Mouse (Mus musculus): ENCODE measurements around the gene Gm28230. TPM values are rescaled to one million over a fixed set of nuclear protein-coding genes. Genes with fewer than 3 reads are reported as not detected.
A peak's percentile ranks its signal among the peaks of the same experiment; 100 is the strongest.

Gene Gm28230
- polyA plus RNA-seq (2015; fragmentation: Nextera tagmentation; extraction: Ambion mirVana): 0.55 and 0.73 TPM in 2 replicates

DNA sequence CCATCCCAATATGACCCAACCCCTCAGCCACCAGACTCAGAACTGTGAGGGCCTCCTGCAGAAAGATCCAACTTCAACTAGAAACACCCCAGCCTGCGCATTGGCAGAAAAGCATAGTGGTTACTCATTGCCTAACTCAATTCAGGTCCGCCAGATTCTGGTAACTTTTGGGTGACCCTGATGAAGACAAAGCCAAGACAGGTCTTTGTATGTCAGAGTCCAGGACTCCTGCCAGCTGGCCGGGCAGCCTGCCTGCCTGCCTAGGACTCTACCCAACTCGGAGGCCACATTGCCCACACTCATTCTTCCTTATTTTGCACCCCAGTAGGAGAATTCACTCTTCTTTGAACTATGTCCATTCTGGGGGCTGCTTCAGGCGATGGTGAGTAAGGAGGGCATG, at the start of gene Gm28230:
Gm28230 (plus strand) TSS at position 178 of the 400 bp plus-strand sequence.
- H3K27me3 ChIP-seq (replicated peaks): peaks cover 73% of the 10 kb centered on the region

DNA sequence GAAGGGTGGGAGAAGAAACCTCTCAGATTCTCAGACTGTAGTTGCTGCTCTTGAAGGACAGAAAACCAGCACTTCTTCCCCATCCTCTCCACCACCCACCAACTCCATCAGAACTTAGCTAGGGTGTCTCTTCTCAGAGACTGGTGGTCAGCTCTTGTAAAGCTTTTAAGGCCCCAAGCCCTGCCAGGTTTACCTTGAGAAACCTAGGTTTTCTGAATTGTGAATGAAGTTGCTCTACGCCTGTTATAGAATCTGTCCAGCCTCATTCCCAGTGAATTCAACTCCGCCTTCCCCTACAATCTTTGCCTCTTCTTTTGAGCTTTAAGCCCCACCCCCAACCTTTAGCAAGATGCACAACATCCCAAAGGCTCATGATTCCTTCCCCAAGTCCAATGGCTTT, 49.4 kb upstream of the Gm28230 start:
- H3K36me3 ChIP-seq: no peaks in the 10 kb centered on the region
- 27% methylated on average over 2 of the region's 2 CpGs for WGBS
- H3K4me2 ChIP-seq (replicated peaks): no peak overlapping the region
- H3K27me3 ChIP-seq (replicated peaks): peaks cover 97% of the 10 kb centered on the region
- H3K4me3 ChIP-seq (replicated peaks): no peak overlapping the region
- H3K27ac ChIP-seq: no peak overlapping the region
- no peak for ATAC-seq
- H3K9ac ChIP-seq: no peak overlapping the region
- H3K4me1 ChIP-seq (replicated peaks): peaks cover 12% of the 10 kb centered on the region
- no peaks in the 10 kb centered on the region for H3K9me3 ChIP-seq

More for the DNA sequence above, at the start of gene Gm28230:
- H3K9me3 ChIP-seq: no peaks in the 10 kb centered on the region
- 50% methylated on average over 5 of the region's 5 CpGs for WGBS
- H3K36me3 ChIP-seq: no peaks in the 10 kb centered on the region
- ATAC-seq: no peak
- H3K9ac ChIP-seq: peak within 1 kb of the TSS; percentile 37
- peaks cover 22% of the 10 kb centered on the region for H3K4me1 ChIP-seq (replicated peaks)
- peak within 1 kb of the TSS; percentile 40; the same call in 1 of the 2 replicates for H3K27ac ChIP-seq
- peak within 1 kb of the TSS; percentile 50 for H3K4me2 ChIP-seq (replicated peaks)
- H3K4me3 ChIP-seq (replicated peaks): peak within 1 kb of the TSS; percentile 32

DNA sequence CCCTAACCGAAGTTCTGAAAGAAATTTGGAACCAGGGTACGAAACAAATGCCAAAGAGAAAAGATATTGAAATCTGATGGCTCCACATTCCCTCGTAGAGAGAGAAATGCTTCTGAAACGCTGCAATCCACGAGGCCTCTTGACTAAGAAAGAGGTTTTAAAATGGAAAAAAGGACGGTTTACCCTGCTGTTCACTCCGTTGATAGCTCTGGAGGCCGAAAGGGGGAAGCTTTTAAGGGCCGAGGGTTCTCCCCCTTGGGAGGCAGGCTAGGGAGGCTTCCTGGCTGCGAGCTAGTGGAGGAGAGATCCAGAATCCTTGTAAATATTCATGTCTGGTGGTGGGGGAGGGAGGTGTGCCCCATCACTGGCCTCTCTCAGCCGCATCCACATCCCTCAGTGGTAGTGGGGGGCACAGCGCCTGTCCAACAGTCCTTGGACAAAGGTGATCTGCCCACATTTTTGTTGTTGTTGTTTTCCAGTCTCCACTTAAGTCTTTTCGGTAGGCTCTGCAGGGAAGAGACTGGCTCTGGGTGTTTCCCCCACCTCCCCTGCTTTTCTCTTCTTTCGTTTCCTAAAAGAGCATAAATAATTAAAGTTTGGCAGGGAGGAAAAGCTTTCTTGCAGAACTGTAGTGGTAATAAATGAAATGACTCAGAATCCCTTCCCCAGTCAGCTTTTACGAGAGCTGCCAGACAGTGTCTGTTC, 47.5 kb upstream of the Gm28230 start, which contains the start of gene Hoxd11:
Hoxd11 (plus strand) TSS at position 667 of the 705 bp plus-strand sequence.
- Histone ChIP-seq H3K27me3 (replicated peaks) (peaks cover 99% of the 10 kb centered on the region), H3K4me1 (replicated peaks) (peaks cover 17% of the 10 kb centered on the region), H3K9ac (no peak within 1 kb of the TSS), H3K4me2 (replicated peaks) (peak within 1 kb of the TSS; percentile 38), H3K36me3 (no peaks in the 10 kb centered on the region), H3K4me3 (replicated peaks) (peak within 1 kb of the TSS; percentile 16), H3K9me3 (no peaks in the 10 kb centered on the region), H3K27ac (0 out of 2 replicates have a peak within 1 kb of the TSS, but pooled peaks have one; percentile 11)
- no peak for ATAC-seq
- WGBS: 3% methylated on average over 15 of the region's 15 CpGs

DNA sequence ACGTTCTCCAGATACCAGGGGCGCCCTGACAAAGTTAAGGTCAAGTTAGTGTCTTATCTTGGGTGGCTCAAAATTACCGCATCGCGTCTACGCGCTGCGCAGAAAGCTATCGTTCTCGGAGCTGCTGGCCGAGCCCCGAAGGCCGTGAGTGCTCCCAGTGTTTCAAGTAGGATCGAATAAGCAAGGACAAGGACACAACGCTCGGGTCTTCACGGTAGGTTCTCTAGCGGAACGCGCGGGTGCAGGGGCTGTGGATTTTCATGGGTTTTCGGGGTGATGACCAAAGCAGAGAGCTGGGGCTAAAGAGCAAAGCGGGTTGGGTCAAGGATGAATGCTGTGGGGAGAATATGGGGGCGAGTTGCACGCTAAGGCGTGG, 46.9 kb upstream of the Gm28230 start:
- Histone ChIP-seq H3K9ac (no peak overlapping the region), H3K27ac (0 out of 2 replicates have a peak overlapping the region, but pooled peaks have one; percentile 11), H3K4me3 (replicated peaks) (peak overlapping the region; percentile 16), H3K27me3 (replicated peaks) (peaks cover 99% of the 10 kb centered on the region), H3K9me3 (no peaks in the 10 kb centered on the region), H3K4me1 (replicated peaks) (peaks cover 17% of the 10 kb centered on the region), H3K36me3 (no peaks in the 10 kb centered on the region), H3K4me2 (replicated peaks) (peak overlapping the region; percentile 38)
- no peak for ATAC-seq
- WGBS: under 1% methylated on average over 26 of the region's 26 CpGs

DNA sequence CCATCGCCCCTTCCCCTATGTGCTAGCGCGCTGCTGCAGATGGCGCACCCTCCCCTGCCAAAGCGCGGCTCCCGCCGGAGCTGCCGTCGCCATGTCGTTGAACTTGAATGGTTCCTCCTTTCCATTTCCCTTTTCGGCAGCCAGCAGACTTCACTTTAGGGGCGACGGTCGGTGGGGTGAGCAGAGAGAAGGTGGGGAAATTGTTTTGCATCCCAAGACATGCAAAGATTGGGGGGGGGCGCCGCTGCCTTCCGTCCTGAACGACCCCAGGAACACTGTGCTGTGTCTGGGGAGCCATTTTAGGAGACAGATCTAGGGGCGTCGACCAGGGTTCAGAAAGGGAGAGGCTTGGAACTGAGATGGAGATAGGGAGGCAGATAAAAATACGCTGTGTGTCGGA, 46.5 kb upstream of the Gm28230 start:
- Histone ChIP-seq H3K4me3 (replicated peaks) (peak overlapping the region; percentile 16), H3K4me2 (replicated peaks) (peak overlapping the region; percentile 38), H3K9ac (no peak overlapping the region), H3K4me1 (replicated peaks) (peaks cover 17% of the 10 kb centered on the region), H3K36me3 (no peaks in the 10 kb centered on the region), H3K9me3 (no peaks in the 10 kb centered on the region), H3K27ac (0 out of 2 replicates have a peak overlapping the region, but pooled peaks have one; percentile 11), H3K27me3 (replicated peaks) (peaks cover 99% of the 10 kb centered on the region)
- no peak for ATAC-seq
- 2% methylated on average over 23 of the region's 23 CpGs for WGBS

DNA sequence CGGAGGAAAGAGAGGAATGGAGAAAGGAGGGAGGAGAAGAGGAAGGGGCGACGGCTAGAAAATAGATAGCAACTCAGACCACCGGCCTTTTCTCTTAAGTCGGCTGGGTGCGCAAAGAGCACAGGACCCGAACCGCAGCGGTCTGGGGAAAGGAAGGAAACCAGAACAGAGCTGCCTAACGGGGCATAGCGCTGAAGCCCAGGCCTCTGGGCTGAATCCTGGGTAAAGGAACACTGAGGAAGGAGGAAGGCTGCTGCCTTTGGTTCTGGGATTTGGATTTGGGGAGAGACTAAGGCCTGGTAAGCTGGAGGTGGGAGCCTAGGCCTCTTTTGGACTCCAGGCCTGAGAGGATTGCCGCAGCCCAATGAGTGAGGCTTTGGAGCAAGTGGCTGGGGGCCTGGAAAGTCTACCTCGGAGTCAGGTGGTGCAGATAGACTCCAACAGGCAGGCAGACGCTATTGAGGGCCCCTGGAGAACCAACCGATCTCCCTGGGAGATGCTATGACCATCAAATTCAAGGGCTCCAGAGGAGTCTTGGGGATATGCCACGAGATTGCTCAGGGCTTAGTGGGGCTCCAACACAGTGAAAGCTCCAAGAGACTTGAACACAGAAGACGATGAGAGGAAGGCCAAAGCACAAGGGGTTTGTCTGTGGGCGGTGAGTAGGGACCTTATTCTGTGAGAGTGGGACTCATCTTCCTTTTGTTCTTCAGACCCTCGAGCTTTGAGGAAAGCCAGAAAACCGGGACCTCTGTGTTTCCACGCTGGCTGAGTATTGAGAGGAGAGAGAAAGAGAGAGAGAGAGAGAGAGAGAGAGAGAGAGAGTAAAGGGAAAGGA, 45.7 kb upstream of the Gm28230 start:
- ATAC-seq: no peak
- Histone ChIP-seq H3K36me3 (no peaks in the 10 kb centered on the region), H3K4me3 (replicated peaks) (peak overlapping the region; percentile 16; the same call in 1 of the 2 replicates), H3K9me3 (no peaks in the 10 kb centered on the region), H3K27ac (no peak overlapping the region), H3K27me3 (replicated peaks) (peaks cover 97% of the 10 kb centered on the region), H3K9ac (no peak overlapping the region), H3K4me1 (replicated peaks) (peaks cover 17% of the 10 kb centered on the region), H3K4me2 (replicated peaks) (0 out of 2 replicates have a peak overlapping the region, but pooled peaks have one; percentile 3)
- 5% methylated on average over 21 of the region's 21 CpGs for WGBS

DNA sequence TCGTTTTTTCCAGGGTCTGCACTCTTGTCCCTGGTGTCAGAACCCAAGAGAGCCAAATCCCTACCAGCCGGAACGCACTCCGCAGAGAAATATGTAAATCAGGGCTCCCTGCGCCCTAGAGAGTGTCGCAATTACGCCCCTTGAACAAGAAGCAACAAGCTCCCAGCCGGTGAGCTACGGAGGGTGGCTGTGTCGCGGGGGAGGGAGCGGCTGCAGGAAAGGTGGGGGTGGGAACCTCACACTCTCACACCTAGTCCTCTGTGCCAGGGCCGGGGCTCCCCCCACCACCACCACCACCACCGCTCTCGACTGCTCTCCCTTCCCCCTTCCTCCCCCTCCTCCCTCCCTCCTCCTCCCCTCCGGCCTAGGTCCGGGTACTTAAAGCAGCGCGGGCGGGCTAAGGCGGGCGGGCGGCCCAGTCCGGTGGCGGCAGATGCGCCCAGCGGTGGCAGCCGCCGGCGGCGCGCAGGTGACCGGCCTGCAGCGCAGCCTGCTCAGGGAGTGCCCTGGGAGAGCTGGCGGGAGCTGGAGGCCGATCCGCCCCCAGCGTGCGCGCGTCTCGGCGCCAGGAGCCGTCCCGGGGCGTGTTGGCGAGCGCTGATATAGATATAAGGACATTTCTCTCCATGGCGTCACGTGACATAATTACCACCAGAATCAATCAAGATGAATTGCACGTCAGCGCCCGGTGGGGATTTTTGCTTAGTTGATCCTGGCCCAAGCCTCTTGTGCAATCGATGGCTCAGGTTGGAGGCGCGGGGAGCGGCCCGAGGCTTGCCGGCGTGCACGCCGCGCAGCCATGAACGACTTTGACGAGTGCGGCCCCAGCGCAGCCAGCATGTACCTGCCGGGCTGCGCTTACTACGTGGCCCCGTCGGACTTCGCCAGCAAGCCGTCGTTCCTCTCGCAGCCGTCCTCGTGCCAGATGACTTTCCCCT, 44.7 kb upstream of the Gm28230 start:
- peak; percentile 54 for ATAC-seq
- Histone ChIP-seq H3K27ac (no peak overlapping the region), H3K27me3 (replicated peaks) (peaks cover 92% of the 10 kb centered on the region), H3K9ac (0 out of 2 replicates have a peak overlapping the region, but pooled peaks have one; percentile 32), H3K4me1 (replicated peaks) (peaks cover 17% of the 10 kb centered on the region), H3K4me3 (replicated peaks) (peak overlapping the region; percentile 36), H3K36me3 (no peaks in the 10 kb centered on the region), H3K9me3 (no peaks in the 10 kb centered on the region), H3K4me2 (replicated peaks) (peak overlapping the region; percentile 48)
- WGBS: under 1% methylated on average over 78 of the region's 78 CpGs

DNA sequence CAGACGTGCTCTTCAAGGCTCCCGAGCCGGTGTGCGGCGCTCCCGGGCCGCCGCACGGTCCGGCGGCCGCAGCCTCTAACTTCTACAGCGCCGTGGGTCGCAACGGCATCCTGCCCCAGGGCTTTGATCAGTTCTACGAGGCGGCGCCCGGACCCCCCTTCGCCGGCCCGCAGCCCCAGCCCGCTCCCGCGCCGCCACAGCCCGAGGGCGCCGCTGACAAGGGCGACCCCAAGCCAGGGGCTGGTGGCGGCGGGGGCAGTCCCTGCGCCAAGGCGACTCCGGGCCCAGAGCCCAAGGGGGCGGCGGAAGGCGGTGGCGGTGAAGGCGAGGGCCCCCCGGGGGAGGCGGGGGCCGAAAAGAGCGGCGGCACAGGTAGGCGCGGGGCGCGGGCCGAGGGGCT, 43.7 kb upstream of the Gm28230 start:
- ATAC-seq: no peak
- peaks cover 92% of the 10 kb centered on the region for H3K27me3 ChIP-seq (replicated peaks)
- H3K27ac ChIP-seq: no peak overlapping the region
- H3K9ac ChIP-seq: peak overlapping the region; percentile 32
- under 1% methylated on average over 45 of the region's 51 CpGs for WGBS
- peak overlapping the region; percentile 36 for H3K4me3 ChIP-seq (replicated peaks)
- H3K4me1 ChIP-seq (replicated peaks): peaks cover 17% of the 10 kb centered on the region
- H3K36me3 ChIP-seq: no peaks in the 10 kb centered on the region
- peak overlapping the region; percentile 48 for H3K4me2 ChIP-seq (replicated peaks)
- no peaks in the 10 kb centered on the region for H3K9me3 ChIP-seq

DNA sequence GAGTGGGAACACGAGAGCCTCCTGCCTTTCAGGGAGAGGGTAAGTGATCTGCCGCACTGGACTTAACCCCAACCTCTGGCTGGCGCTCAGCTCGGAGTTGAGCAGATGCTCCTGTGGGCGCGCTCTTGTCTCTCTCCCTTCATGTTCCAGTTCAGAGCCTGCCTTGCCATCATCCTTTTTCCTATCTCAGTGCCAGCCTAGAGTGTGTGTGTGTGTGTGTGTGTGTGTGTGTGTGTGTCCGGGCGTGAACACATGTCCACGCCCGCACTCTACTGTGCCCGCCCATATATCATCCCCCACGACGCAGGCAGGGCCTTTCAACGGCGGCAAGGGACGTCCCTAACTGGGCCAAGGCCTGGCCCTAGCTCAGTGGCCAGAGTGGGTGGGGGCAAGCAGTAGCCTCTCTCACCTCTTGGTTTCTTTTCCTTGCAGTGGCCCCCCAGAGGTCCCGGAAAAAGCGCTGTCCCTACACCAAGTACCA, 43.0 kb upstream of the Gm28230 start:
- Histone ChIP-seq H3K27me3 (replicated peaks) (peaks cover 91% of the 10 kb centered on the region), H3K27ac (0 out of 2 replicates have a peak overlapping the region, but pooled peaks have one; percentile 14), H3K36me3 (no peaks in the 10 kb centered on the region), H3K4me1 (replicated peaks) (peaks cover 17% of the 10 kb centered on the region), H3K9ac (no peak overlapping the region), H3K4me2 (replicated peaks) (no peak overlapping the region), H3K4me3 (replicated peaks) (peak overlapping the region; percentile 14; the same call in 1 of the 2 replicates), H3K9me3 (no peaks in the 10 kb centered on the region)
- ATAC-seq: no peak
- WGBS: 2% methylated on average over 18 of the region's 18 CpGs

DNA sequence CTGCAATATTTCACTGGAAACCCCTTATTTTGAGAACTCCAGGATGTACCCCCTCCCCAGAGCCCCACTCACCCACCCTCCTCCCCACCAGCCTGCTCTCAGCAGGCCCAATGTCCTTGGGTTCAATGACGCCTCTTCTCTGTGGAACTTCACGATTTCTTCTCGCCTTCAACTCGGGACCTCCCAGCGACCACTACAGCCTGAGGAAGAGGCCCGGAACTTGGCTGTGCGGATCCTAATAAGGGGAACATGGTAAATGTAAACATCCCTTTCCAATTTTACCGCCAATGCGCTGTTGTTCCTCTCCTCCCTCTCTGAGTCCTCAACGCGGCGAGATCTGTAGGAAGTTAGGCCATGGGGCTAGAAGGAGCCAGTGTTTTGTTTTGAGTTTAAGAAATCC, 42.4 kb upstream of the Gm28230 start:
- Histone ChIP-seq H3K36me3 (no peaks in the 10 kb centered on the region), H3K27ac (no peak overlapping the region), H3K4me2 (replicated peaks) (no peak overlapping the region), H3K9ac (no peak overlapping the region), H3K4me3 (replicated peaks) (peak overlapping the region; percentile 14; the same call in 1 of the 2 replicates), H3K27me3 (replicated peaks) (peaks cover 88% of the 10 kb centered on the region), H3K4me1 (replicated peaks) (peaks cover 17% of the 10 kb centered on the region), H3K9me3 (no peaks in the 10 kb centered on the region)
- no peak for ATAC-seq
- WGBS: 3% methylated on average over 12 of the region's 12 CpGs

DNA sequence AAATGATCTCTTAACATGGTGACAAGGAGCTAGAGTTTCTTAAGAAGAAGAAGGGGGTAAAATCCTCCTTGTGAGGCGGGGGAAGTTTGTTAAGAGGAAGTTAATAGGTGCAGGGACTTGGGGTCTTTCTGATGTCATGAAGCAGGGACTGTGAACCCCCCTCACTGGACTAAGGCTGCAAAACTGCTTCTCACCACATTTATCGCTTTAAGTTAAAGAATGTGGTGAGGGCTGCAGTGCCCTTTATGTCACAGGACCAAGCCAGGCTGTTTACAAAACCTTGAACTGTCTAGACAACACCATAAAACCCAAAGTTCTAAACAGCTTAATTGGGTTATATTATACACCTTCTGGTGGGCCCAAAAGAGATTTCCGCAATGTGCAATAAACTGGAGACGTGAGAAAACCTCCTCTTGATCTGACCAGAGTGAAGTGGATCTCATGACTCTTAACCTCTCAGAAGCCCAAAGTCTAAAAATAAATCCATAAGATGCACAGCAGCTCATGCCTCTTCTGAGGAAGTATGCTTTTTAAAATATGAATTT, 41.4 kb upstream of the Gm28230 start:
- no peak for ATAC-seq
- peaks cover 88% of the 10 kb centered on the region for H3K27me3 ChIP-seq (replicated peaks)
- no peak overlapping the region for H3K4me2 ChIP-seq (replicated peaks)
- H3K36me3 ChIP-seq: no peaks in the 10 kb centered on the region
- peaks cover 15% of the 10 kb centered on the region for H3K4me1 ChIP-seq (replicated peaks)
- no peak overlapping the region for H3K9ac ChIP-seq
- no peak overlapping the region for H3K4me3 ChIP-seq (replicated peaks)
- no peaks in the 10 kb centered on the region for H3K9me3 ChIP-seq
- WGBS: 17% methylated on average over 4 of the region's 4 CpGs
- no peak overlapping the region for H3K27ac ChIP-seq

All from intestine, embryonic 15.5 days (tissue).